Mouse (Mus musculus) liver, embryonic 14.5 days (tissue): ENCODE results near the gene Spock1. TPM values are rescaled to one million over a fixed set of nuclear protein-coding genes. Genes with fewer than 3 reads are reported as not detected.

Experiments used
- ATAC-seq: fragments of 200-750 bp; cut with Nextera tagmentation; 2 replicates; pipeline ENCODE4 v1.8.0; 2017; ENCODE audit warnings: moderate number of reproducible peaks, mild to moderate bottlenecking, moderate library complexity; ENCODE audit not compliant: insufficient read depth
- DNase-seq, 3 experiments: peaks; one replicate each; pipeline ENCODE4 v3.0.0-alpha.2; 2012 to 2013; ENCODE audit warnings: low read depth in 3 of 3, low spot score in 3 of 3
- H3K27ac ChIP-seq: fragments of 300-500 bp; sonication (generic); 2 replicates; pipeline ENCODE4 v1.5.1; 2014; ENCODE audit warnings: moderate library complexity, mild to moderate bottlenecking, control low read depth, inconsistent platforms
- H3K27me3 ChIP-seq: fragments of 300-500 bp; sonication (generic); 2 replicates; pipeline ENCODE4 v1.6.1; 2014; ENCODE audit warnings: mild to moderate bottlenecking, low read length, moderate library complexity; ENCODE audit not compliant: control insufficient read depth, insufficient read depth
- H3K36me3 ChIP-seq: fragments of 300-500 bp; sonication (generic); replicated peaks from 2 replicates; pipeline ENCODE4 v1.6.1; 2014; ENCODE audit warnings: low read depth; ENCODE audit not compliant: control insufficient read depth, insufficient read depth
- H3K4me1 ChIP-seq, 2 experiments: fragments of 200-500 bp in 1 of 2; fragments of 300-500 bp in 1 of 2; sonication (generic) in 1 of 2; replicated peaks; 2 replicates each; pipeline ENCODE4 v1.6.1; 2012 to 2014; ENCODE audit warnings: antibody characterized with exemption in 1 of 2, inconsistent platforms in 1 of 2, low read length in 1 of 2; ENCODE audit not compliant: control insufficient read depth in 2 of 2, insufficient read depth in 2 of 2
- H3K4me2 ChIP-seq: fragments of 300-500 bp; sonication (generic); 2 replicates; pipeline ENCODE4 v1.6.1; 2014; ENCODE audit warnings: low read depth, mild to moderate bottlenecking, control low read depth, moderate library complexity
- H3K4me3 ChIP-seq, 2 experiments: fragments of 200-500 bp in 1 of 2; fragments of 300-500 bp in 1 of 2; sonication (generic) in 1 of 2; 2 replicates each; pipeline ENCODE4 v1.5.1; 2012 to 2014; ENCODE audit warnings: low read depth in 2 of 2, low read length in 2 of 2, mild to moderate bottlenecking in 2 of 2, control low read depth in 1 of 2, inconsistent platforms in 1 of 2, moderate library complexity in 1 of 2; ENCODE audit not compliant: insufficient read depth in 1 of 2
- H3K9ac ChIP-seq: fragments of 300-500 bp; sonication (generic); replicated peaks from 2 replicates; pipeline ENCODE4 v1.6.1; 2014; ENCODE audit warnings: mild to moderate bottlenecking, control low read depth, moderate library complexity
- H3K9me3 ChIP-seq: fragments of 300-500 bp; sonication (generic); 2 replicates; pipeline ENCODE4 v1.6.1; 2016; ENCODE audit warnings: low read length, mixed read lengths; ENCODE audit not compliant: control insufficient read depth
- CTCF ChIP-seq: IDR thresholded peaks from 2 replicates; pipeline ENCODE4 v1.5.1; 2016; ENCODE audit warnings: antibody characterized with exemption, low read depth, control low read depth
- EP300 ChIP-seq: IDR thresholded peaks from 2 replicates; pipeline ENCODE4 v1.6.1; 2016; ENCODE audit warnings: antibody characterized with exemption, low read depth
- WGBS: fragments of 180-500 bp; shearing (Covaris S2); extraction: QIAGEN DNeasy Blood & Tissue Kit; methylation state at CpG from one replicate; pipeline ENCODE4 v1.1.7; 2014; ENCODE audit not compliant: insufficient replicate concordance; 5-methylcytosine and 5-hydroxymethylcytosine counted together
- polyA plus RNA-seq, 2 experiments: library from polyadenylated mRNA; depleted of rRNA in 1 of 2; stranded (reverse) in 1 of 2; unstranded in 1 of 2; fragments of >200 nt; fragmentation: Nextera tagmentation in 1 of 2; extraction: Ambion mirVana in 1 of 2; gene quantifications; 2 replicates each; pipeline versions ENCODE4 v1.2.1 to v1.2.3; 2012 to 2014

Spock1 gene
- polyA plus RNA-seq, 2 experiments: 0.06 TPM; not detected in 1

DNA sequence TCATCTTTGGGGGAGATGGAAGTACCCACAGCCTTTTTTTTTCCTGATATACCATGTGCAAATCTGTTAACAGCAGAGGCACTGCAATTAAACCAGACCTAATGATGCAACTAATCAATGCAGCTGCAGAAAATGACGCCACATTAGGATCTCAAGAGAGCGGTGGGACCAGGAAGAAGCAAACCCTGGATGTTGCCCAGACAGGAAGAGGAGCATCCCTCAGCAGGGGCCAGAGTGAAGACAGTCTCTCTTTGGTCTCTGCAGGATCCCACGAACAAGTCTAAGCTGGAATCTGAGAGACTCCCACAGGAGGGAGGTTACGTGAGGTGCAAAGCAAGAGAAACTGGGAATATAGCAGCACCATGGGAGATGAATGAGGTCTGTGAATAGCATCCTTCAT is 52.4 kb downstream of the Spock1 start:
- Histone ChIP-seq H3K27ac (no peak overlapping the region), H3K9ac (no peak overlapping the region), H3K36me3 (no peaks in the 10 kb centered on the region), H3K27me3 (no peaks in the 10 kb centered on the region), H3K4me2 (no peak overlapping the region), H3K4me3 (no peak overlapping the region), H3K9me3 (no peaks in the 10 kb centered on the region), H3K4me1 (no peaks in the 10 kb centered on the region)
- 55% methylated on average over 4 of the region's 4 CpGs for WGBS
- DNase-seq: no peak
- no peak for ATAC-seq
- TF ChIP-seq CTCF: no peak
- no peak for TF ChIP-seq EP300

DNA sequence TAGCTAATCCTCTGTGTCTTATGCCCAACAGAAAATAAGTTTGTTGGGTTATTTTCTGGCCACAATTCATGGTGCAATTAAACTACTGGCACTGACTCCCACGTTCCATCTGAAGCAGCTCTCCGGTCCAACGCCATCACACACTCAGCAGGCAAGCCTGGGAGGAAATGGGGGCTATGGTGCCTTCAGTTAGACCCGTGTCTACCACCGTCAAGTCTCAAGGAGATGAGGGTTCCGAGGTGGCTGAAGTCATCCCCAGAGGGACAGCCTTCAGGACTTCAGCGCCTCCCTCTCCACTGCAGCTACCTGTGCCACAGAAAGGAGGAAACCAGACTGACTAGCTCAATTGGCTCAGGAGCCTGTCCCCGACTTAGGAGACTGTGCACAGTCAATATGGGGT is 53.7 kb downstream of the Spock1 start:
- H3K4me1 ChIP-seq: no peaks in the 10 kb centered on the region
- no peaks in the 10 kb centered on the region for H3K9me3 ChIP-seq
- no peak overlapping the region for H3K4me2 ChIP-seq
- H3K36me3 ChIP-seq: no peaks in the 10 kb centered on the region
- no peak for TF ChIP-seq CTCF
- TF ChIP-seq EP300: no peak
- H3K9ac ChIP-seq: no peak overlapping the region
- H3K4me3 ChIP-seq: no peak overlapping the region
- DNase-seq: no peak
- ATAC-seq: no peak
- no peak overlapping the region for H3K27ac ChIP-seq
- H3K27me3 ChIP-seq: no peaks in the 10 kb centered on the region
- 61% methylated on average over 8 of the region's 8 CpGs for WGBS

DNA sequence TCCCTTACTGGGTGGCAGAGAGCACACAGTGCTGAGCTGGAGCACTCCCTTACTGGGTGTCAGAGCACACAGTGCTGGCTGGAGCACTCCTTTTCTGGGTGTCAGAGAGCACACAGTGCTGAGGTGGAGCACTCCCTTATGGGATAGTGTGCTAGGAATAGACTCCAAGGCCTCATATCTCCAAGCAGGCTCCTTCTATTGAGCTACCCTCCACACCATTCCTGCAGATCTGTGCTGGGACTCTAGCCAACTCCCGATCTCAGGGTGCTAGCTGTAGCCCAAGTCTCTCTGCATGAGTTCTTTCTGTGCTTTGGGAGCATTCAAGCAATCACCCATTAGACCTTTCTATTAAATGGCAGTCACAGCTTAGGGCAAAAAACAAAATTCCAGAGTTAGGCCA is 54.5 kb downstream of the Spock1 start:
- no peak overlapping the region for H3K4me3 ChIP-seq
- H3K9me3 ChIP-seq: no peaks in the 10 kb centered on the region
- ATAC-seq: no peak
- no peak for TF ChIP-seq CTCF
- no peak for TF ChIP-seq EP300
- H3K27ac ChIP-seq: no peak overlapping the region
- H3K9ac ChIP-seq: no peak overlapping the region
- 53% methylated on average over 1 of the region's 1 CpGs for WGBS
- H3K4me1 ChIP-seq: no peaks in the 10 kb centered on the region
- H3K4me2 ChIP-seq: no peak overlapping the region
- no peaks in the 10 kb centered on the region for H3K27me3 ChIP-seq
- H3K36me3 ChIP-seq: no peaks in the 10 kb centered on the region
- no peak for DNase-seq

DNA sequence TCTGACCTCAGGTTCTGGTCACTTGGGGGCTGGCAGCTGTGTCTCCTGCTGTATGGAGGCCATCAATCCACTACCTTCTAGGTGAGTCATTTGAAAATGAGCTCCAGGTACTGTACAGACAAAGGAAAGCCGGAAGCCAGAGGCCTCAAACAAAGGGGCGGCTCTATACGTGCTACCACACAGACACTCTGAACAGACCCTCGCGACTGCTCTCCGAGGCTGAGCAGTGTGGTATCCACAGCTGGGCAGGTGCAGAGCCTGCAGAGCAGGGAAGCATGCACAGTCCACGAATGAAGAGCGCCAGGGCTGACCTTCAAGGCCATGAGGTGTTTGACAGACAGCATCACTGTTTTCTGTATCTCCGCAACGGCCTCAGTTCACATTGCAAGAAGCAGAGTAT is 55.0 kb downstream of the Spock1 start:
- H3K4me1 ChIP-seq: no peaks in the 10 kb centered on the region
- ATAC-seq (no peak), DNase-seq (no peak)
- no peak overlapping the region for H3K4me2 ChIP-seq
- no peak overlapping the region for H3K9ac ChIP-seq
- H3K27ac ChIP-seq: no peak overlapping the region
- H3K36me3 ChIP-seq: no peaks in the 10 kb centered on the region
- no peak overlapping the region for H3K4me3 ChIP-seq
- WGBS: 66% methylated on average over 10 of the region's 10 CpGs
- H3K27me3 ChIP-seq: no peaks in the 10 kb centered on the region
- H3K9me3 ChIP-seq: no peaks in the 10 kb centered on the region
- no peak for TF ChIP-seq EP300
- TF ChIP-seq CTCF: no peak

DNA sequence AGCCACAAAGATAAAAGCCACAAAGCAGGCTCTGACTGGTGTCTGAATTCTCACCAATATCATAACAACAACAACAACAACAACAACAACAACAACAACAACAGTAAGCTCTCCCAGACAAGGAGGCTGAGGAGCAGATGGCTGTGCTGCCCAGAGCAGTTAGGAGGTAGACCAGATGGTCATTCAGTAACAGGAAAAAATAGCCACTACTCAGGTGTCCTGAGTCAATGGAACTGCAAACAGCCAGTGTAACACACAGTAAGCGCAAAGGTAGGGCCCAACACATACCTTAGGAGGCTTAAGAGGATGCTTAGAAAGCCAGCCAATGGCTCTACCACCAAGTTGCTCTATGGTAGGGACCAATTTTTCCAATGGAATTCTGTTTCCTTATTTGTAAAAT is 59.2 kb downstream of the Spock1 start:
- no peaks in the 10 kb centered on the region for H3K9me3 ChIP-seq
- DNase-seq (no peak), ATAC-seq (no peak)
- H3K4me3 ChIP-seq: no peak overlapping the region
- TF ChIP-seq CTCF: no peak
- no peak for TF ChIP-seq EP300
- no peaks in the 10 kb centered on the region for H3K4me1 ChIP-seq
- no peak overlapping the region for H3K9ac ChIP-seq
- no peaks in the 10 kb centered on the region for H3K36me3 ChIP-seq
- WGBS: 30% methylated on average over 1 of the region's 1 CpGs
- no peak overlapping the region for H3K4me2 ChIP-seq
- no peak overlapping the region for H3K27ac ChIP-seq
- no peaks in the 10 kb centered on the region for H3K27me3 ChIP-seq
